ENCODE assay signal across 29 mouse cellular contexts in genomic region chr11:69584008-69584407, GRCm38 (mm10). TPM values are rescaled to one million over a fixed set of nuclear protein-coding genes. Genes with fewer than 3 reads are reported as not detected.
DNase-seq lines count a peak whose midpoint lies in the region; ATAC-seq and TF ChIP-seq lines count a peak whose summit lies in the region.
"Had no signal": no experiment of that assay in that cellular context is flagged by ENCODE, and none has a peak within 500 bp of the region (broad histone marks: within the 10 kb centered on the region; RNA-seq: fewer than 3 reads in every experiment).

No protein-coding gene starts in this region.

- ATAC-seq in cerebellum, adult (ENCODE audit: insufficient number of reproducible peaks, low FRiP score, low TSS enrichment), result no peak
- no peak for ATAC-seq in liver, embryonic 16.5 days (ENCODE audit: low read depth)
- no peak for ATAC-seq in hindbrain, embryonic 14.5 days (ENCODE audit: low FRiP score)
- ATAC-seq: midbrain, embryonic 15.5 days had no signal

- no peaks in the 10 kb centered on the region for H3K9me3 ChIP-seq in ES-Bruce4 (replicated peaks; ENCODE audit: control insufficient read depth, insufficient read depth, low read length, poor library complexity, severe bottlenecking)
- H3K9me3 ChIP-seq in liver, embryonic 16.5 days (replicated peaks; ENCODE audit: control insufficient read depth, low read length), result no peaks in the 10 kb centered on the region
- H3K9me3 ChIP-seq in hindbrain, embryonic 14.5 days (ENCODE audit: control insufficient read depth, low read length), result no peaks in the 10 kb centered on the region
- H3K9me3 ChIP-seq: embryonic facial prominence, embryonic 13.5 days; forebrain, embryonic 12.5 days; heart, embryonic 15.5 days; lung, embryonic 15.5 days; midbrain, embryonic 10.5 days; midbrain, embryonic 15.5 days; neural tube, embryonic 15.5 days had no signal

- H3K4me1 ChIP-seq in ES-Bruce4 (ENCODE audit: control insufficient read depth, insufficient read depth, low read length), result peaks cover 2% of the 10 kb centered on the region
- peaks cover 53% of the 10 kb centered on the region for H3K4me1 ChIP-seq in liver, embryonic 16.5 days (ENCODE audit: control insufficient read depth, low read depth, low read length)
- peaks cover 9% of the 10 kb centered on the region for H3K4me1 ChIP-seq in hindbrain, embryonic 14.5 days (replicated peaks; ENCODE audit: control insufficient read depth, insufficient read depth, low read length)

- no peak for TF ChIP-seq CTCF in ES-Bruce4 (IDR thresholded peaks at IDR 0.05; ENCODE audit: low read depth, low read length)

- peak overlapping the region; percentile 46 for H3K9ac ChIP-seq in ES-Bruce4 (ENCODE audit: low read depth, poor library complexity, severe bottlenecking)
- no peak overlapping the region for H3K9ac ChIP-seq in liver, embryonic 16.5 days (ENCODE audit: low read depth, low read length)
- no peak overlapping the region for H3K9ac ChIP-seq in hindbrain, embryonic 14.5 days
- H3K9ac ChIP-seq: embryonic facial prominence, embryonic 13.5 days; forebrain, embryonic 12.5 days; heart, embryonic 15.5 days; lung, embryonic 15.5 days; midbrain, embryonic 15.5 days; neural tube, embryonic 15.5 days had no signal

- H3K4me3 ChIP-seq in ES-Bruce4 (ENCODE audit: low read depth, low read length), result peak overlapping the region; percentile 13; the same call in 1 of the 2 replicates
- no peak overlapping the region for H3K4me3 ChIP-seq in liver, embryonic 16.5 days (ENCODE audit: low read depth, low read length)
- no peak overlapping the region for H3K4me3 ChIP-seq in hindbrain, embryonic 14.5 days (replicated peaks; ENCODE audit: low read length)
- H3K4me3 ChIP-seq: embryonic facial prominence, embryonic 13.5 days; forebrain, embryonic 12.5 days; heart, embryonic 15.5 days; left cerebral cortex, adult 2 months; lung, embryonic 15.5 days; midbrain, embryonic 10.5 days; midbrain, embryonic 15.5 days; neural tube, embryonic 15.5 days had no signal

- peak; percentile 23 for DNase-seq in cerebellum, adult 9-10 months
- peak; percentile 13 for DNase-seq in induced T-regulatory cell, adult 2 months (ENCODE audit: low read depth)
- DNase-seq in lung, adult 18-20 months, result no peak
- no peak for DNase-seq in hindbrain, embryonic 14.5 days (ENCODE audit: low spot score)
- DNase-seq in thymus, postnatal 0 days (ENCODE audit: low spot score), result no peak
- DNase-seq: adrenal gland, adult 8-10 months; cerebellum, adult 8-10 months; embryo, embryonic 11 days; gastrocnemius, postnatal 10 days; kidney, adult 11 months; kidney, postnatal 14 days; retina, postnatal 1 day; spleen, adult 18-20 months; thymus, adult 18-20 months; thymus, postnatal 36 days had no signal

- no peaks in the 10 kb centered on the region for H3K27me3 ChIP-seq in ES-Bruce4 (ENCODE audit: control insufficient read depth, insufficient read depth, low read length, poor library complexity, severe bottlenecking)
- no peaks in the 10 kb centered on the region for H3K27me3 ChIP-seq in liver, embryonic 16.5 days (ENCODE audit: control insufficient read depth, insufficient read depth, low read depth, low read length)
- no peaks in the 10 kb centered on the region for H3K27me3 ChIP-seq in hindbrain, embryonic 14.5 days (ENCODE audit: control insufficient read depth, insufficient read depth, low read length)
- H3K27me3 ChIP-seq: embryonic facial prominence, embryonic 13.5 days; forebrain, embryonic 12.5 days; heart, embryonic 15.5 days; lung, embryonic 15.5 days; midbrain, embryonic 15.5 days; neural tube, embryonic 15.5 days had no signal

- H3K27ac ChIP-seq in ES-Bruce4 (ENCODE audit: insufficient read depth, low read length), result peak overlapping the region; percentile 15
- H3K27ac ChIP-seq in liver, embryonic 16.5 days (ENCODE audit: low read length), result peak overlapping the region; percentile 54; the same call in 1 of the 2 replicates
- H3K27ac ChIP-seq in hindbrain, embryonic 14.5 days, result no peak overlapping the region
- H3K27ac ChIP-seq: embryonic facial prominence, embryonic 13.5 days; forebrain, embryonic 12.5 days; heart, embryonic 15.5 days; left cerebral cortex, adult 2 months; lung, embryonic 15.5 days; midbrain, embryonic 10.5 days; midbrain, embryonic 15.5 days; neural tube, embryonic 15.5 days had no signal

- no peak overlapping the region for H3K4me2 ChIP-seq in liver, embryonic 16.5 days (ENCODE audit: low read depth, low read length)
- no peak overlapping the region for H3K4me2 ChIP-seq in hindbrain, embryonic 14.5 days (replicated peaks)
- H3K4me2 ChIP-seq: embryonic facial prominence, embryonic 13.5 days; forebrain, embryonic 12.5 days; heart, embryonic 15.5 days; lung, embryonic 15.5 days; midbrain, embryonic 15.5 days; neural tube, embryonic 15.5 days had no signal

- 66% methylated on average over 7 of the region's 7 CpGs for WGBS in liver, embryonic 16.5 days (ENCODE audit: insufficient replicate concordance)
- WGBS in hindbrain, embryonic 14.5 days, result 87% methylated on average over 7 of the region's 7 CpGs

- no peak for TF ChIP-seq POLR2A in ES-Bruce4 (IDR thresholded peaks at IDR 0.05; ENCODE audit: insufficient read depth, low read length)

- TF ChIP-seq EP300 in ES-Bruce4 (IDR thresholded peaks at IDR 0.05; ENCODE audit: insufficient read depth, low read depth, low read length), result no peak

- H3K36me3 ChIP-seq in ES-Bruce4 (ENCODE audit: control insufficient read depth, insufficient read depth, low read length, poor library complexity, severe bottlenecking), result peaks cover 27% of the 10 kb centered on the region
- H3K36me3 ChIP-seq in liver, embryonic 16.5 days (ENCODE audit: control insufficient read depth, insufficient read depth), result peaks cover 14% of the 10 kb centered on the region
- peaks cover 24% of the 10 kb centered on the region for H3K36me3 ChIP-seq in hindbrain, embryonic 14.5 days (replicated peaks; ENCODE audit: control insufficient read depth, insufficient read depth)

RNA-seq across cellular contexts. Expression of gene Trp53, which starts 3.8 kb away (rescaled TPM):
- polyA plus RNA-seq in ES-Bruce4 (2011; ENCODE audit: insufficient read depth, insufficient read length, low read depth, missing spikeins), result 230 and 277 TPM in 2 replicates
- 55.5 and 55.8 TPM in 2 replicates for polyA plus RNA-seq in liver, embryonic 16.5 days (2015; fragmentation: Nextera tagmentation; extraction: Ambion mirVana)
- 55.7 TPM in 2 replicates for polyA plus RNA-seq in hindbrain, embryonic 14.5 days (2014; fragmentation: Nextera tagmentation; extraction: Ambion mirVana)
- 138 and 165 TPM in 2 replicates for polyA plus RNA-seq in thymus, postnatal 0 days (2015; fragmentation: Nextera tagmentation; extraction: Ambion mirVana)

RNA-seq across cellular contexts. Expression of gene Wrap53, which starts 4.0 kb away (rescaled TPM):
- polyA plus RNA-seq in ES-Bruce4 (2011; ENCODE audit: insufficient read depth, insufficient read length, low read depth, missing spikeins), result 10.3 and 17.8 TPM in 2 replicates
- polyA plus RNA-seq in liver, embryonic 16.5 days (2015; fragmentation: Nextera tagmentation; extraction: Ambion mirVana), result 14.6 and 15.5 TPM in 2 replicates
- polyA plus RNA-seq in hindbrain, embryonic 14.5 days (2014; fragmentation: Nextera tagmentation; extraction: Ambion mirVana), result 15.6 and 16.8 TPM in 2 replicates
- polyA plus RNA-seq in thymus, postnatal 0 days (2015; fragmentation: Nextera tagmentation; extraction: Ambion mirVana), result 27.0 and 30.6 TPM in 2 replicates

RNA-seq across cellular contexts. Expression of gene Atp1b2, which starts 21.7 kb away (rescaled TPM):
- 20.4 and 24.0 TPM in 2 replicates for polyA plus RNA-seq in ES-Bruce4 (2011; ENCODE audit: insufficient read depth, insufficient read length, low read depth, missing spikeins)
- 11.2 and 12.6 TPM in 2 replicates for polyA plus RNA-seq in liver, embryonic 16.5 days (2015; fragmentation: Nextera tagmentation; extraction: Ambion mirVana)
- 72.1 and 94.2 TPM in 2 replicates for polyA plus RNA-seq in hindbrain, embryonic 14.5 days (2014; fragmentation: Nextera tagmentation; extraction: Ambion mirVana)
- 1.7 and 1.8 TPM in 2 replicates for polyA plus RNA-seq in thymus, postnatal 0 days (2015; fragmentation: Nextera tagmentation; extraction: Ambion mirVana)

RNA-seq across cellular contexts. Expression of gene Efnb3, which starts 24.0 kb away (rescaled TPM):
- polyA plus RNA-seq in ES-Bruce4 (2011; ENCODE audit: insufficient read depth, insufficient read length, low read depth, missing spikeins), result 3.9 and 4.0 TPM in 2 replicates
- polyA plus RNA-seq in liver, embryonic 16.5 days (2015; fragmentation: Nextera tagmentation; extraction: Ambion mirVana), result 0.27 and 0.39 TPM in 2 replicates
- 39.9 and 40.8 TPM in 2 replicates for polyA plus RNA-seq in hindbrain, embryonic 14.5 days (2014; fragmentation: Nextera tagmentation; extraction: Ambion mirVana)
- 0.61 and 0.77 TPM in 2 replicates for polyA plus RNA-seq in thymus, postnatal 0 days (2015; fragmentation: Nextera tagmentation; extraction: Ambion mirVana)

RNA-seq across cellular contexts. Expression of gene Shbg, which starts 33.7 kb away (rescaled TPM):
- not detected in 2 replicates for polyA plus RNA-seq in ES-Bruce4 (2011; ENCODE audit: insufficient read depth, insufficient read length, low read depth, missing spikeins)
- 26.2 and 27.9 TPM in 2 replicates for polyA plus RNA-seq in liver, embryonic 16.5 days (2015; fragmentation: Nextera tagmentation; extraction: Ambion mirVana)
- not detected in 2 replicates for polyA plus RNA-seq in hindbrain, embryonic 14.5 days (2014; fragmentation: Nextera tagmentation; extraction: Ambion mirVana)
- polyA plus RNA-seq in thymus, postnatal 0 days (2015; fragmentation: Nextera tagmentation; extraction: Ambion mirVana), result 0.13 TPM in 1 of 2 replicates, not detected in the other
- polyA plus RNA-seq: embryonic facial prominence, embryonic 13.5 days; forebrain, embryonic 12.5 days; gonadal fat pad, adult 2 months; heart, embryonic 15.5 days; hindbrain, embryonic 11.5 days; kidney, embryonic 14.5 days; lung, embryonic 15.5 days; midbrain, embryonic 10.5 days; midbrain, embryonic 15.5 days; neural tube, embryonic 15.5 days had no signal

Comparison
In these comparisons a context has a peak if more than half of its experiments do, and no peak if none do; other contexts are left out.
1. DNase-seq: peak in cerebellum, adult 9-10 months (single experiment) and induced T-regulatory cell, adult 2 months (single experiment); none in lung, adult 18-20 months (0 of 2), hindbrain, embryonic 14.5 days (single experiment) and thymus, postnatal 0 days (single experiment).